11 mouse cellular contexts compared by ENCODE assay signal in genomic region chr2:31501448-31502130, GRCm38 (mm10). TPM values are rescaled to one million over a fixed set of nuclear protein-coding genes. Genes with fewer than 3 reads are reported as not detected.
DNase-seq lines count a peak whose midpoint lies in the region; ATAC-seq lines count a peak whose summit lies in the region.
"Had no signal": no experiment of that assay in that cellular context is flagged by ENCODE, and none has a peak within 500 bp of the region (broad histone marks: within the 10 kb centered on the region; RNA-seq: fewer than 3 reads in every experiment).

No protein-coding gene starts in this region.

- H3K27ac ChIP-seq in hindbrain, embryonic 11.5 days (ENCODE audit: low read depth, low read length), result no peak overlapping the region
- H3K27ac ChIP-seq in hindbrain, embryonic 13.5 days, result no peak overlapping the region
- H3K27ac ChIP-seq: embryonic facial prominence, embryonic 15.5 days; limb, embryonic 12.5 days had no signal

- H3K4me2 ChIP-seq in hindbrain, embryonic 11.5 days (replicated peaks; ENCODE audit: low read depth, low read length), result no peak overlapping the region
- no peak overlapping the region for H3K4me2 ChIP-seq in hindbrain, embryonic 13.5 days
- H3K4me2 ChIP-seq: embryonic facial prominence, embryonic 15.5 days; limb, embryonic 12.5 days had no signal

- ATAC-seq in hindbrain, embryonic 11.5 days (ENCODE audit: low FRiP score), result no peak
- ATAC-seq in hindbrain, embryonic 13.5 days (ENCODE audit: low FRiP score), result no peak

- peaks cover 83% of the 10 kb centered on the region for H3K27me3 ChIP-seq in hindbrain, embryonic 11.5 days (ENCODE audit: control insufficient read depth, insufficient read depth, low read length)
- peaks cover 95% of the 10 kb centered on the region for H3K27me3 ChIP-seq in hindbrain, embryonic 13.5 days

- no peak overlapping the region for H3K9ac ChIP-seq in hindbrain, embryonic 11.5 days (ENCODE audit: low read depth, low read length)
- H3K9ac ChIP-seq in hindbrain, embryonic 13.5 days, result no peak overlapping the region; the same call in 1 of the 2 replicates
- H3K9ac ChIP-seq: embryonic facial prominence, embryonic 15.5 days; limb, embryonic 12.5 days had no signal

- H3K4me3 ChIP-seq in hindbrain, embryonic 11.5 days (ENCODE audit: low read depth, low read length), result no peak overlapping the region
- H3K4me3 ChIP-seq in hindbrain, embryonic 13.5 days, result no peak overlapping the region
- H3K4me3 ChIP-seq: embryonic facial prominence, embryonic 15.5 days; limb, embryonic 12.5 days; myocyte had no signal

- DNase-seq in hindbrain, embryonic 11.5 days (ENCODE audit: low spot score), result peak; percentile 55
- peak; percentile 31 for DNase-seq in A20 (ENCODE audit: low read depth, low spot score)
- peak; percentile 39 for DNase-seq in brain, adult 2 months (ENCODE audit: low read depth, low spot score)
- DNase-seq in kidney, adult 18-20 months, result peak; percentile 57
- DNase-seq in layer of hippocampus, postnatal 10 days (ENCODE audit: low spot score in 2 of 2), result no peak
- DNase-seq in adipocyte (ENCODE audit: low spot score), result no peak
- DNase-seq in frontal cortex, adult 2 months (ENCODE audit: extremely low spot score in 1 of 2, low spot score in 1 of 2), result no peak

- H3K4me1 ChIP-seq in hindbrain, embryonic 11.5 days (replicated peaks; ENCODE audit: control insufficient read depth, insufficient read depth, low read length), result peaks cover 20% of the 10 kb centered on the region
- peaks cover 91% of the 10 kb centered on the region for H3K4me1 ChIP-seq in hindbrain, embryonic 13.5 days (replicated peaks)

- H3K9me3 ChIP-seq in hindbrain, embryonic 11.5 days (ENCODE audit: control insufficient read depth, low read length), result no peaks in the 10 kb centered on the region
- H3K9me3 ChIP-seq in hindbrain, embryonic 13.5 days, result no peaks in the 10 kb centered on the region
- H3K9me3 ChIP-seq: embryonic facial prominence, embryonic 15.5 days; limb, embryonic 12.5 days had no signal

- no peaks in the 10 kb centered on the region for H3K36me3 ChIP-seq in hindbrain, embryonic 11.5 days (ENCODE audit: control insufficient read depth, insufficient read depth, low read length)
- no peaks in the 10 kb centered on the region for H3K36me3 ChIP-seq in hindbrain, embryonic 13.5 days
- H3K36me3 ChIP-seq: embryonic facial prominence, embryonic 15.5 days; limb, embryonic 12.5 days had no signal

- 43% methylated on average over 20 of the region's 20 CpGs for WGBS in hindbrain, embryonic 11.5 days
- WGBS in hindbrain, embryonic 13.5 days, result 40% methylated on average over 20 of the region's 20 CpGs

RNA-seq across cellular contexts. Expression of gene Ass1, which starts 31.6 kb away (rescaled TPM):
- polyA plus RNA-seq in hindbrain, embryonic 11.5 days (2014; fragmentation: Nextera tagmentation; extraction: Ambion mirVana), result 10.3 and 11.0 TPM in 2 replicates
- polyA plus RNA-seq in hindbrain, embryonic 13.5 days (2015; fragmentation: Nextera tagmentation; extraction: Ambion mirVana), result 8.0 TPM in 2 replicates
- total RNA-seq in layer of hippocampus, postnatal 10 days (2021), result 10 to 100 TPM; 13.6 to 17.6 TPM
- 32.4 and 40.1 TPM in 2 replicates for polyA plus RNA-seq in frontal cortex, adult 2 months (2012; rRNA removed)

Comparison
In these comparisons a context has a peak if more than half of its experiments do, and no peak if none do; other contexts are left out.
1. DNase-seq: peak in hindbrain, embryonic 11.5 days (single experiment), A20 (single experiment), brain, adult 2 months (single experiment) and kidney, adult 18-20 months (single experiment); none in layer of hippocampus, postnatal 10 days (0 of 2), adipocyte (single experiment) and frontal cortex, adult 2 months (0 of 2).